Mouse (Mus musculus): ENCODE data around the gene Dtwd1.

DNA sequence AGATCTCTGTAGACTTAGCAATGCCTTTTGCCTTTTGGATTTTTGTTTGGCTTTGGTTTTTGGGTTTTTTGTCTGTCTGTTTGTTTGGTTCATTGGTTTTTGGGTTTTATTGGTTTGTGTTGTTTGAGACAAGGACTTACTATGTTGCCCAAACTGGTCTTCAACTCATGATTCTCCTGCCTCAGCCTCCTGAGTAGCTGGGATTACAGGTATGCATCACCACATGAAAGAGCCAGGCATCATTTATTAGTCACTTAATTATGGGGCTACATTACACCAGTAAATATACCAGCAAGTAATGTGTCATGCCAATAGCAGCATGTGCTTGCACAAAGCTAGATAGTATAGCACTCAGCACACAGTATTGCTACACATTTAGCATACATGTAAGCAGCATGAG lies 4.2 kb upstream of the Dtwd1 start:
- TF ChIP-seq KAT2A (IDR thresholded peaks at IDR 0.05; ENCODE audit: insufficient replicate concordance, low read length) (no peak), CTCF (conservative IDR thresholded peaks at IDR 0.05 in 1 of 2, IDR thresholded peaks at IDR 0.05 in 1 of 2; ENCODE audit: low read depth in 2 of 2, low read length in 2 of 2) (no peak), POLR2A (IDR thresholded peaks at IDR 0.05; ENCODE audit: low read depth, low read length) (no peak)

Measured in CH12.LX (cell line).